Mouse (Mus musculus) liver, embryonic 18 days (tissue): ENCODE results near the gene Ncoa7. TPM values are rescaled to one million over a fixed set of nuclear protein-coding genes. Genes with fewer than 3 reads are reported as not detected.

ENCODE experiments used
- polyA plus RNA-seq: library from polyadenylated mRNA; depleted of rRNA; stranded (reverse); fragments of >200 nt; gene quantifications from 2 replicates; pipeline ENCODE4 v1.2.3, GENCODE M21; 2012; rRNA removed

Gene Ncoa7
- 6.7 and 6.9 TPM in 2 replicates for polyA plus RNA-seq

DNA sequence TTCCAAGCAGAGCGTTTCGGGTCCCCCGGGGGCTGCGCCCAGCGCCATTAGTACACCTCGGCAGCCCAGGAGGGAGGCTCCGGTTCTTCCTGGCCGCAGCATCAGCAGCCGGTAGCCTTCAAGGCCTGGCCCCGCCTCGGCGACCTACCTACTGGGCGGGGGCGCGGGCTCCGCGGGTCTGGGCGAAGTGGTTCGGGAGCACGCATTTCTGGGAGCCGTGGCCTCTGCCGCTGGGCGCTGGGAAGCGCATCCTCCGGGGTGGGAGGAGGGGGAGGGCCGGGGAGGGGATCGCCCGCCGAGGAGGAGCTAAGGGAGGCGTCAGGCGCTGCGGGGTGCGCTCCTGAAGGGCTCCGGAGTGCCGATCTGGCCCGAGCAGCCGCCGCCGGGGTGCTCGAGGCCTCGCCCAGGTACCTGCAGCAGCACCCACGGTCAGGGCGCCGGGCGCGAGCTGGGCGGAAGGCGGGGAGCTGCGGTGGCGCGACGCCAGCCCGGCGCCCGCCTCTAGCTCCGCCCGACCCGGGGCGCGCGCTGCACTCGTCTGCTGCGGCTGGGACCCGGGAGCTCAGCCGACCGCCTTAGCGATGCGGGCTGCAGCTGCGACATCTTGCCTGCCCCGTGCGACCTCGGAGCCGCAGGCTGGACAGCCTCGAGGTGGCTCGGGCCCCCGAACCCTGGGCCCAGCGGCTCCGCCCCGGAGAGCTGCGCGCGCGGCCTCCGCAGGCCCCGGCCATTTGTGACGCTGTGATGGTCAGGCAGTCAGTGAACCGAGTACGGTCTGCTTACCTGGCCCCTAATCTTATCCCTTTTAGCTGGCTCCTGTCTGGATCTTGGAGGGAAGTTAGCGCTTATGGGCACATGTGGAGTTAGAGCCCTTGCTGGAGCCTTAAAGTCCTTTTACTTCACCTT, at the start of gene Ncoa7:
Gene Ncoa7, minus strand, starts transcription at position 646 of the 906 bp plus-strand sequence.

DNA sequence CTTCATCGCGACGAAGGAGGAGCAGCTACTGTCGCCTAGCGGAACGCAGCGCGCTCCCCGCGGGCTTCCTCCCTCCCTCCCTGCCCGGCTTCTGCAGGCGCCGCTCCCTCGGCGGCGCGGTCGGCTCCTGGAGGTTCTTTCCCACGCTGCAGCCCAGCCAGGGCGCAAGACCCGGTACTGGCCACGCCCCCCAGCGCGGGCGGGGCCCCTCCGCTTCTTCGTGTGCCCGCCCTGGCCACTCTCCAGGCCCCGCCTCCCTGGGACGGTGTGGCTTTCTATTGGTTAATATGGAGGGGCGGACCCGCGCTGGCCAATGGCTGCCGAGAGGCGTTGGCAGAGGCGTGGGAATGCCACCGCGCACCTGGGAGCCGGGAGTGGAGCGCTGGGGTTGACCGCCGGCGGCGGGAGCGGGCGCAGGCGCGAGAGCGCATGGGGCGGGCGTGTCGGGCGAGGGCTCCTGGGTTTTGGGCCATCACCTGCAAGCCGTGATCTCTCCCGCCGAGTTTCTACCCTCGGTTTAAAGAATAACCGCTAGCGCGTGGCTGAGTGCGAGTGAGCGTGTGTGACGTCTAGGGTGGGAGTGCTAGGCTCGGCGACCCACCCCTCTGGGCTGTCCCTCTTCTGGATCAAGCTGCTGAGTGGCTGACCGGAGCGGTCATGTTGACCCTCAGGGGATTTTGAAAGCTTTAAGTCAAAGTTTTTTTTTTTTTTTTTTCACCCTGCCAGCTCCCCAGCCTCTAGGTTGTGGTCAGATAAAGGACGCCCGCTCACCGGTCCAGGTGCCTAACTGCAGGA, 39.7 kb upstream of the Ncoa7 start, which contains the start of gene Hey2:
Gene Hey2, minus strand, starts transcription at position 159 of the 795 bp plus-strand sequence.

DNA sequence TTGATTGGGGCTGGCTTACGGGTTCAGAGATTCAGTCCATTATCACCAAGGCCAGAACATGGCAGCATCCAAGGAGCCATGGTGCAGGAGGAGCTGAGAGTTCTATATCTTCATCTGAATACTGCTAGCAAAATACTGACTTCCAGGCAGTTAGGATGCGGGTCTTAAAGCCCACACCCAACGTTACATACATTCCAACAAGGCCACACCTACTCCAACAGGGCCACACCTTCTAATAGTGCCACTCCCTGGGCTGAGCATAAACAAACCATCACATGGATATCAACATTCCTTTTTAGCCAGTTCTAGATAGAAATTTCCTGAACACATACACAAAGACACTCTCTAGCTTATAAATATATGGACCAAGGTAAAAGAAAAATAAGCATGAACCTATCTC, 173.6 kb downstream of the Ncoa7 start, which contains the start of gene Hint3:
Gene Hint3, minus strand, starts transcription at position 120 of the 400 bp plus-strand sequence.

DNA sequence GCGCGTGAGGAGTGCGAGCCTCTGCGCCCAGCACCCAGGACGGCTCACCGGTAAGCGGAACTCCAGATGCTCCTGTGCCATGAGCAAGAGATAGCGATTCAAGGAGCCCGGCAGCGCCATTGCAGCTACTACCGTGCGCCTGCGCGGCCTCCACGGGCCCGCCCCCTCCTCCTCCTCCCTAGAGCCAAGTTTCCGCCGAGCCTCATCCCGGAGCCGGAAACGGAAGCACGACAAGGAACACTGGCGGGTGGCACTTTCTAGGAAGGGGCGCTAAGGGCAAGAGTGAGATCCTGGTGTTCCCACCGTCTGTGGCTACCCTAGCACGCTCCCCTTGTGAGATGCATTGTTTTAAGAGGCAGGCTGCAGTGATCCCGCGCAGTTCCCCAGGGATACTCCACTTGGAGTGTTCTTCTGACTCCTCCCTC, 202.6 kb downstream of the Ncoa7 start, which contains the start of gene Trmt11:
Gene Trmt11, minus strand, starts transcription at position 208 of the 425 bp plus-strand sequence.

Other genes with a start within 250 kb of the Ncoa7 start
- 2.6 and 3.0 TPM in 2 replicates for gene Trmt11, start 202.6 kb downstream of the Ncoa7 start, polyA plus RNA-seq
- 10.9 and 12.5 TPM in 2 replicates for gene Hint3, start 173.7 kb downstream of the Ncoa7 start, polyA plus RNA-seq
- gene Hey2, start 39.5 kb upstream of the Ncoa7 start, polyA plus RNA-seq, result 0.44 and 0.52 TPM in 2 replicates